ENCODE assay signal across 3 mouse cellular contexts in genomic region chr2:177075015-177075414, GRCm38 (mm10). TPM values are rescaled to one million over a fixed set of nuclear protein-coding genes. Genes with fewer than 3 reads are reported as not detected.
"Had no signal": no experiment of that assay in that cellular context is flagged by ENCODE, and none has a peak within 500 bp of the region (broad histone marks: within the 10 kb centered on the region; RNA-seq: fewer than 3 reads in every experiment).

No protein-coding gene starts in this region.

RNA-seq across cellular contexts. Expression of gene Gm14401, which starts 0.9 kb away (rescaled TPM):
- total RNA-seq: megakaryocyte, adult 5-6 weeks; monocyte, adult 5-6 weeks; neutrophil, adult 5-6 weeks had no signal
